Mouse (Mus musculus) G1E (cell line): Measurements from ENCODE around the gene Etfdh. TPM values are rescaled to one million over a fixed set of nuclear protein-coding genes. Genes with fewer than 3 reads are reported as not detected.

Experiments
- ATAC-seq: 2 replicates; pipeline ENCODE4 v1.8.0; 2016; ENCODE audit warnings: mild to moderate bottlenecking; ENCODE audit not compliant: insufficient number of reproducible peaks, poor library complexity, low FRiP score, severe bottlenecking; ENCODE audit errors: extremely low read depth
- DNase-seq: peaks from one replicate; pipeline ENCODE4 v3.0.0; 2012; ENCODE audit warnings: low spot score
- H3K27me3 ChIP-seq: 2 replicates; pipeline ENCODE4 v1.6.1; 2012; ENCODE audit warnings: mild to moderate bottlenecking, low read length, inconsistent platforms; ENCODE audit not compliant: insufficient read depth
- H3K36me3 ChIP-seq: replicated peaks from 2 replicates; pipeline ENCODE3; 2012; ENCODE audit warnings: mild to moderate bottlenecking, inconsistent platforms
- H3K4me1 ChIP-seq: 2 replicates; pipeline ENCODE4 v1.6.1; 2012; ENCODE audit warnings: low read depth, low read length, inconsistent platforms, mixed read lengths; ENCODE audit not compliant: insufficient read depth
- H3K4me3 ChIP-seq: 2 replicates; pipeline ENCODE4 v1.5.1; 2012; ENCODE audit warnings: low read depth, mild to moderate bottlenecking, inconsistent platforms, low read length, moderate library complexity, mixed read lengths
- H3K9me3 ChIP-seq: replicated peaks from 2 replicates; pipeline ENCODE4 v1.6.1; 2012; ENCODE audit warnings: inconsistent platforms
- CTCF ChIP-seq: IDR thresholded peaks from 2 replicates; pipeline ENCODE4 v1.5.1; 2012; ENCODE audit warnings: low read depth, low read length, inconsistent platforms, mixed read lengths
- GATA1 ChIP-seq: IDR thresholded peaks from 2 replicates; pipeline ENCODE4 v1.6.1; 2012; ENCODE audit warnings: borderline replicate concordance, low read length, inconsistent platforms, mixed read lengths
- GATA2 ChIP-seq: IDR thresholded peaks from 2 replicates; pipeline ENCODE4 v1.6.1; 2012; ENCODE audit warnings: low read depth, low read length, inconsistent platforms, borderline replicate concordance
- POLR2AphosphoS5 ChIP-seq: IDR thresholded peaks from 2 replicates; pipeline ENCODE4 v1.6.1; 2012; ENCODE audit warnings: low read depth, low read length, inconsistent platforms; ENCODE audit not compliant: insufficient replicate concordance
- TAL1 ChIP-seq: conservative IDR thresholded peaks from 2 replicates; pipeline ENCODE4 v1.6.1; 2012; ENCODE audit warnings: low read depth, low read length, inconsistent platforms, mixed read lengths
- polyA plus RNA-seq: library from polyadenylated mRNA; stranded (reverse); fragments of >175 nt; gene quantifications from 2 replicates; pipeline ENCODE4 v1.2.3, GENCODE M21; 2012
- total RNA-seq, 2 experiments: library from RNA; stranded (forward) in 1 of 2; stranded (reverse) in 1 of 2; fragments of 200-1000 nt in 1 of 2; fragments of >200 nt in 1 of 2; fragmentation: Nextera tagmentation in 1 of 2; gene quantifications; 2 replicates each; pipeline ENCODE4 v1.2.3; 2014 to 2017

The Etfdh gene
- 54.1 and 58.2 TPM in 2 replicates for total RNA-seq (2014; fragmentation: Nextera tagmentation)
- total RNA-seq (2017): 59.9 and 63.9 TPM in 2 replicates
- polyA plus RNA-seq: 19.0 and 20.4 TPM in 2 replicates

- DNase-seq (peak; percentile 26), ATAC-seq (no peak)
- no peaks in the 10 kb centered on the region for H3K27me3 ChIP-seq
- no peaks in the 10 kb centered on the region for H3K9me3 ChIP-seq
- H3K36me3 ChIP-seq: peaks cover 26% of the 10 kb centered on the region
- no peak for TF ChIP-seq POLR2AphosphoS5
- TF ChIP-seq CTCF: no peak
- no peak for TF ChIP-seq TAL1
- TF ChIP-seq GATA2: no peak
- TF ChIP-seq GATA1: no peak
- H3K4me1 ChIP-seq: peaks cover 20% of the 10 kb centered on the region
- H3K4me3 ChIP-seq: peak within 1 kb of the TSS; percentile 78
Measured at GRCm38 (mm10) chr3:79629416-79629730, at the start of gene Etfdh. TSS of gene Etfdh (minus strand) at chr3:79629500.

DNA sequence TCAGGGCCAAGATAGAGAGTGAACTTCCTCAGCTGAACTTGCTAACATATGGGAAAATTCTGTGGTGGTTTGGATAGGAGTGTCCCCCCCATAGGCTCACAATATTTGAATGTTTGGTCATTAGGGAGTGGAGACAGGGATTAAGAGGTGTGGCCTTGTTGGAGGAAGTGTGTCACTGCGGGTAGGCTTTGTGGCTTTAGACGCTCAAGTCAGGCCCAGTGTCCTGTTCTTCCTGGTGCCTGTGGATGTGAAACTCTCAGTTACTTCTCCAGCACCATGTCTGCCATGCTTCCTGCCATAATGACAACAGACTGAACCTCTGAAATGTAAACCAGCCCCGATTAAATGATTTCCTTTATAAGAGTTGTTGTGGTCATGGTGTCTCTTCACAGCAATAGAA lies 47.1 kb upstream of the Etfdh start:
- Histone ChIP-seq H3K27me3 (peaks cover 19% of the 10 kb centered on the region), H3K4me1 (no peaks in the 10 kb centered on the region), H3K36me3 (no peaks in the 10 kb centered on the region), H3K4me3 (no peak overlapping the region), H3K9me3 (no peaks in the 10 kb centered on the region)
- no peak for TF ChIP-seq POLR2AphosphoS5
- TF ChIP-seq GATA2: no peak
- no peak for TF ChIP-seq CTCF
- TF ChIP-seq GATA1: no peak
- no peak for TF ChIP-seq TAL1
- DNase-seq: no peak
- no peak for ATAC-seq

DNA sequence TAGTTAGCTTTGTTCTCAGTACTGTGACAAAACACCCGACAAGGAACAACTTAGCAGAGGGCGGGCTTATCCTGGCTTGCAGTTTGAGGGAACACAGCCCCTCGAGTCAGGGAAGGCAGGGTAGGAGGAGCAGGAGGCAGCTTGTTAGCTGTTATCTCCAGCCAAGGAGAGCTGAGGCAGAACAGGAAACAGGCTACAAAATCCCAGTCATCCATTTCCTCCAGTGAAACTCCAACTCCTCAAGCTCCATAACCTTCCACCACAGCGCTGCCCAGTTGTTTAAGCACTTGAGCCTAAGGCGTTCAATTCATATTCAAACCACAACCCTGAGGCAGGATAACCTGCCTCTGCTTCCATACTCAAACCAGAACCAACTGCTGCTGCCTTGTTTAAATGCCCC lies 45.3 kb upstream of the Etfdh start:
- TF ChIP-seq CTCF: no peak
- TF ChIP-seq POLR2AphosphoS5: no peak
- no peak for TF ChIP-seq TAL1
- no peak for TF ChIP-seq GATA2
- TF ChIP-seq GATA1: no peak
- no peaks in the 10 kb centered on the region for H3K4me1 ChIP-seq

DNA sequence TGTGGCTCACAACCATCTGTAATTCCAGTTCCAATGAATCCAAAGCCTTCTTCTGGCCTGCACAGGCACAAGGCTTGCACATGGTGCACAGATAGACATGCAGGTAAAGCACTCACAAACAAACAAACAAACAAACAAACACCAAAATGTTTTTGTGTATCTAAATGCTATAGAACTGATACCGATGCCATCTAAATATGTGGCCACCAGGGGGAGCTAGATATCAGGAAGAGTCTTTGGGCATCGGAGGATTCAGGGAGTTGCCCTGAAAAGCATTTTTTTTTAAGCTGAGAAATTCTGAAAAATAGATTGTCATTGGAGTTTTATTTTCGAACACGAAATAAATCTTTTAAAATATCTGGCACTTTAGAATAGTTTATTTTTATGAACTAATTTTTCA lies 43.8 kb upstream of the Etfdh start:
- no peak for ATAC-seq
- DNase-seq: peak; percentile 13

More for the DNA sequence above, 45.3 kb upstream of the Etfdh start:
- no peak overlapping the region for H3K4me3 ChIP-seq
- no peaks in the 10 kb centered on the region for H3K36me3 ChIP-seq
- DNase-seq (no peak), ATAC-seq (no peak)
- H3K9me3 ChIP-seq: no peaks in the 10 kb centered on the region
- H3K27me3 ChIP-seq: peaks cover 19% of the 10 kb centered on the region

DNA sequence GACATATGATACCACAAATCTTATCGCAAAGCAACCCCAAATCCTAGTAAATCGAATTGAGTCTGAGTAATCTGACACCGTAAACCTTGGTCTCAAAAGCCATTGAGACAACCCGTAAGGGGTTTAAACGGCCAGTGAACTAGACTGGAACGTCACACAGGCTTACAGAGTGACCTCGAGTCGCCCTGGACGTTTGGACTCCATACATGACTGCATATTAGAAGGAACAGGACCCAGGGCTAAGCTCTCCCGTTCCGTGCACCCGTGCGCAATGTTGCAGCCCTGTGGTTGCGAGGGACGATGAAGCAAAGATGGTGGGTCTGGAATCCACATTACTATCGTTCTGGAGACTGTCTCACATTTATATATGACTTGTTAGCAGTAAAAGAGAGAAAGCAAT lies 42.9 kb upstream of the Etfdh start:
- Histone ChIP-seq H3K4me1 (no peaks in the 10 kb centered on the region), H3K36me3 (no peaks in the 10 kb centered on the region), H3K4me3 (no peak overlapping the region), H3K9me3 (no peaks in the 10 kb centered on the region), H3K27me3 (peaks cover 24% of the 10 kb centered on the region)
- TF ChIP-seq GATA2: no peak
- TF ChIP-seq CTCF: no peak
- TF ChIP-seq TAL1: no peak
- no peak for TF ChIP-seq POLR2AphosphoS5
- TF ChIP-seq GATA1: no peak
- no peak for DNase-seq
- no peak for ATAC-seq

More for the DNA sequence above, 43.8 kb upstream of the Etfdh start:
- H3K27me3 ChIP-seq: peaks cover 22% of the 10 kb centered on the region
- no peak for TF ChIP-seq TAL1
- TF ChIP-seq CTCF: peak; percentile 34; the same call in 1 of the 2 replicates
- no peaks in the 10 kb centered on the region for H3K9me3 ChIP-seq
- no peaks in the 10 kb centered on the region for H3K36me3 ChIP-seq
- H3K4me3 ChIP-seq: no peak overlapping the region
- H3K4me1 ChIP-seq: no peaks in the 10 kb centered on the region

DNA sequence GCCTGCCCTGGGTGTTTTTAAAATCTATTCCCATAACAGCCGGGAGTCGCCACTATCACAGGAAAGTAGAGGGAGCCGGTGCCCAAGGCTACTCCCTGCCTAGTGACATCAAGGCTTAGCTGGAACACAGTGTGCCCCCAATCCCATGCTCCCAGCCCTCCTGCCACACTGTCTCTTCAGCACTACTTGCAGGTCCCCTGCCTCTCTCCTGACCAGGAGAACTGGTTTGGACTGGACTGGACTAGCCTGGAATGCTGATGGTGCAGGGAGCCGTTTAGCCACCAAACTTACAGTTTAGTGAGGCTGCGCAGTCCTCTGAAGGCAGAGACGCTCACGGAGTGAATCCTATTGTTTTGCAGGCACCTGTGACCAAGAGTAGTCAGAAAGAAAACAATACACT lies 41.3 kb upstream of the Etfdh start:
- no peak overlapping the region for H3K4me3 ChIP-seq
- no peak for ATAC-seq

GRCm38 (mm10) chr3:79664787-79665408 lies 35.6 kb upstream of the Etfdh start:
- TF ChIP-seq TAL1 (no peak), GATA2 (no peak), CTCF (peak; percentile 72)
- DNase-seq (no peak), ATAC-seq (no peak)
- H3K4me3 ChIP-seq: no peak overlapping the region
- H3K36me3 ChIP-seq: no peaks in the 10 kb centered on the region
- H3K9me3 ChIP-seq: no peaks in the 10 kb centered on the region
- peaks cover 18% of the 10 kb centered on the region for H3K27me3 ChIP-seq
- no peaks in the 10 kb centered on the region for H3K4me1 ChIP-seq

More for the DNA sequence above, 41.3 kb upstream of the Etfdh start:
- no peak for DNase-seq
- Histone ChIP-seq H3K27me3 (peaks cover 24% of the 10 kb centered on the region), H3K4me1 (no peaks in the 10 kb centered on the region), H3K36me3 (no peaks in the 10 kb centered on the region), H3K9me3 (no peaks in the 10 kb centered on the region)
- TF ChIP-seq GATA2 (no peak), POLR2AphosphoS5 (no peak), GATA1 (no peak), TAL1 (no peak), CTCF (no peak)
